Mouse (Mus musculus): ENCODE results near the gene Nutf2-ps1.

DNA sequence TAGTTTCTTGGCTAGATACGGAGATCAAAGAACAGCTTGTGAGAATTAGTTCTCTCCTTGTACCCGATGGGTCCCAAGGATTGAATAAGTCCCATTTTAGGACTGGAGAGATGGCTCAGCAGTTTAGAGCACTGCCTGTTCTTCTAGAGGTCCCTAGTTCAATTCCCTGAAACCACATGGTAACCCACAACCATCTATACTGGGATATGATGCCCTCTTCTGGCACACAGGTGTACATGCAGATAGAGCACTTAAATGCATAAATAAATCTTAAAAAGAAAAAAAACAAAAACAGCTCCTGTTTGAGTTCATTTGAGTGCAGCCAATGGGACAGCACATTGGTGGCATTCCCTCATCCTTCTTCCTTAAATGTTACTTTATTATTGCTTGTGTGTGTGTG is 49.2 kb upstream of the Nutf2-ps1 start:
- TF ChIP-seq GATA1 (IDR thresholded peaks at IDR 0.05; ENCODE audit: borderline replicate concordance, low read length) (no peak), FLI1 (IDR thresholded peaks at IDR 0.05; ENCODE audit: low read length) (no peak)

Measured in megakaryocyte, embryonic 14.5 days (primary cell).